Mouse (Mus musculus): ENCODE measurements around the gene Myoz2. TPM values are rescaled to one million over a fixed set of nuclear protein-coding genes. Genes with fewer than 3 reads are reported as not detected.

The Myoz2 gene
- polyA plus RNA-seq, 1 experiment from 2014 or later, result 0.62 TPM

DNA sequence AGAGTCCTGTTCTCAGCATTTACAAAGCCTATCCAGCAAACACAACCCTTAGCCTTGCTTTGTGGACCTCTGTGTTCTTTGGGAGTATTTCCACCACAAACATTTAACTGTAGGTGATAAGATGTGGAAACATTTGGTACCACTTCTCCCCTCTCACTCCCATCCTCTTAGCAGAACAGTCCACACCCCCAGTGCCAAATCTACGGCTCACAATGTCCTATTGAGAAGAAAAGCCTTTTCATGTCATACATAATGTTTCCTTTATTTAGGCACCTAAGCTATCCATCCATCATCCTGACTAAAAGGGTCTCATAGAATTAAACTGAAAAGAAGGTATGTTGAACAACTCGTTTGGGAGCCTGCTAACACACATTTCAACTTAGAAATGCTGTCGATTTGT, 9.2 kb downstream of the Myoz2 start:
- no peaks in the 10 kb centered on the region for H3K27me3 ChIP-seq (ENCODE audit: control insufficient read depth, insufficient read depth, low read length)
- no peak overlapping the region for H3K9ac ChIP-seq (ENCODE audit: low read depth, low read length)
- H3K4me3 ChIP-seq (ENCODE audit: low read depth, low read length), result no peak overlapping the region
- H3K4me2 ChIP-seq (replicated peaks; ENCODE audit: low read depth, low read length), result no peak overlapping the region
- no peaks in the 10 kb centered on the region for H3K4me1 ChIP-seq (replicated peaks; ENCODE audit: control insufficient read depth, insufficient read depth, low read length)
- ATAC-seq (ENCODE audit: low FRiP score), result no peak
- no peaks in the 10 kb centered on the region for H3K9me3 ChIP-seq (ENCODE audit: control insufficient read depth, low read length)
- H3K36me3 ChIP-seq (ENCODE audit: control insufficient read depth, insufficient read depth, low read length), result no peaks in the 10 kb centered on the region
- DNase-seq (ENCODE audit: low spot score), result no peak
- no peak overlapping the region for H3K27ac ChIP-seq (ENCODE audit: low read depth, low read length)
- WGBS, result 49% methylated on average over 3 of the region's 3 CpGs

GRCm38 (mm10) chr3:123024496-123025234, 10.2 kb downstream of the Myoz2 start:
- Histone ChIP-seq H3K27ac (ENCODE audit: low read depth, low read length) (no peak overlapping the region), H3K4me1 (replicated peaks; ENCODE audit: control insufficient read depth, insufficient read depth, low read length) (no peaks in the 10 kb centered on the region), H3K9me3 (ENCODE audit: control insufficient read depth, low read length) (no peaks in the 10 kb centered on the region), H3K27me3 (ENCODE audit: control insufficient read depth, insufficient read depth, low read length) (no peaks in the 10 kb centered on the region), H3K9ac (ENCODE audit: low read depth, low read length) (no peak overlapping the region), H3K36me3 (ENCODE audit: control insufficient read depth, insufficient read depth, low read length) (no peaks in the 10 kb centered on the region), H3K4me2 (replicated peaks; ENCODE audit: low read depth, low read length) (no peak overlapping the region), H3K4me3 (ENCODE audit: low read depth, low read length) (no peak overlapping the region)
- no peak for ATAC-seq (ENCODE audit: low FRiP score)
- no peak for DNase-seq (ENCODE audit: low spot score)
- 87% methylated on average over 9 of the region's 9 CpGs for WGBS

DNA sequence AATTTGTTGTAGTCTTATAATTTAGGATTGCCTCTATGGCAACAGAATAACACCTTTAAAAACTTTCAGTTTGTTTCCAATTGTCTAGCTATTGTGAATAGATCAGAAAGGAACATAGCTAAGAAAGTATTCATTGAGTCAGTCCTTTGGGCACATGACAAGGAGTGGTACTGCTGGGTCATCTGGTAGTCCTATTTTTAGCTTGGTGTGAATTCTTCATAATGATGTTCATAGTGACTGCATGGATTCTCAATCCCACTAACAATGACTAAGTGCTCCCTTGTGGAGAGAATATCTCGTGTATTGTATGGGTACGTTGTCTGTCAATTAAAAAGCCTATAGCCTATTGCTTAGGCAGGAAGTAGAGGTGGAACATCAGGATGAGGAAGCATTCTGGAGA, 16.0 kb downstream of the Myoz2 start:
- no peaks in the 10 kb centered on the region for H3K27me3 ChIP-seq (ENCODE audit: control insufficient read depth, insufficient read depth, low read length)

GRCm38 (mm10) chr3:123013476-123013875, 21.3 kb downstream of the Myoz2 start:
- Histone ChIP-seq H3K27ac (ENCODE audit: low read depth, low read length) (no peak overlapping the region), H3K27me3 (ENCODE audit: control insufficient read depth, insufficient read depth, low read length) (no peaks in the 10 kb centered on the region), H3K4me1 (replicated peaks; ENCODE audit: control insufficient read depth, insufficient read depth, low read length) (no peaks in the 10 kb centered on the region), H3K36me3 (ENCODE audit: control insufficient read depth, insufficient read depth, low read length) (no peaks in the 10 kb centered on the region), H3K4me3 (ENCODE audit: low read depth, low read length) (no peak overlapping the region), H3K4me2 (replicated peaks; ENCODE audit: low read depth, low read length) (no peak overlapping the region), H3K9me3 (ENCODE audit: control insufficient read depth, low read length) (no peaks in the 10 kb centered on the region), H3K9ac (ENCODE audit: low read depth, low read length) (no peak overlapping the region)
- no peak for ATAC-seq (ENCODE audit: low FRiP score)
- whole genome bisulfite sequencing, result 93% methylated on average over 14 of the region's 14 CpGs
- DNase-seq (ENCODE audit: low spot score), result no peak

More for the DNA sequence above, 16.0 kb downstream of the Myoz2 start:
- Histone ChIP-seq H3K4me1 (replicated peaks; ENCODE audit: control insufficient read depth, insufficient read depth, low read length) (no peaks in the 10 kb centered on the region), H3K9me3 (ENCODE audit: control insufficient read depth, low read length) (no peaks in the 10 kb centered on the region), H3K4me3 (ENCODE audit: low read depth, low read length) (no peak overlapping the region), H3K27ac (ENCODE audit: low read depth, low read length) (no peak overlapping the region), H3K36me3 (ENCODE audit: control insufficient read depth, insufficient read depth, low read length) (no peaks in the 10 kb centered on the region), H3K9ac (ENCODE audit: low read depth, low read length) (no peak overlapping the region), H3K4me2 (replicated peaks; ENCODE audit: low read depth, low read length) (no peak overlapping the region)
- ATAC-seq (ENCODE audit: low FRiP score) (no peak), DNase-seq (ENCODE audit: low spot score) (no peak)
- 91% methylated on average over 2 of the region's 2 CpGs for WGBS

DNA sequence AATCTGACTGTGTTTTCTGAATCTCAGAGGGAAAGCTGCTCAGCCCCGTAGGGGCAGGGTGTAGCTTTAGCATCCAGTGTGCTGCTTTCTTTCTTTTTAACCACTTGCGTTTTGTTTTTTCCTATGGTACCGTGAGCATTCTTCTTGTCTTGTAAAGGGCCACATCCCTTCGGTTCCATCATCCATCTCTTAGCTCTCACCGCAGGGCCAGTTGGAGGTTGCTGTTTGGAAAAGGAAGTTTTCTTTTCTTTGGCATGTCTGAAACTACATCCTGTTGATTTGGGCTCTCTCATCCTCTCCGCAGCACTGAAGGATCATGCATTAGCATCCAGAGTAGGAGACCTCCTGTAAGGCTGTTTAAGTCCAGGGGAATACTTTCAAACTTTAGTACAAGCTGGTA, 25.4 kb downstream of the Myoz2 start:
- WGBS, result 47% methylated on average over 6 of the region's 6 CpGs
- Histone ChIP-seq H3K4me3 (ENCODE audit: low read depth, low read length) (no peak overlapping the region), H3K27ac (ENCODE audit: low read depth, low read length) (no peak overlapping the region), H3K27me3 (ENCODE audit: control insufficient read depth, insufficient read depth, low read length) (no peaks in the 10 kb centered on the region), H3K9me3 (ENCODE audit: control insufficient read depth, low read length) (no peaks in the 10 kb centered on the region), H3K9ac (ENCODE audit: low read depth, low read length) (no peak overlapping the region), H3K4me1 (replicated peaks; ENCODE audit: control insufficient read depth, insufficient read depth, low read length) (no peaks in the 10 kb centered on the region), H3K36me3 (ENCODE audit: control insufficient read depth, insufficient read depth, low read length) (no peaks in the 10 kb centered on the region), H3K4me2 (replicated peaks; ENCODE audit: low read depth, low read length) (no peak overlapping the region)
- ATAC-seq (ENCODE audit: low FRiP score) (no peak), DNase-seq (ENCODE audit: low spot score) (no peak)

- no peaks in the 10 kb centered on the region for H3K36me3 ChIP-seq (ENCODE audit: control insufficient read depth, insufficient read depth, low read length)
- no peak overlapping the region for H3K9ac ChIP-seq (ENCODE audit: low read depth, low read length)
- ATAC-seq (ENCODE audit: low FRiP score) (no peak), DNase-seq (ENCODE audit: low spot score) (no peak)
- no peaks in the 10 kb centered on the region for H3K27me3 ChIP-seq (ENCODE audit: control insufficient read depth, insufficient read depth, low read length)
- H3K4me2 ChIP-seq (replicated peaks; ENCODE audit: low read depth, low read length), result no peak overlapping the region
- 87% methylated on average over 10 of the region's 10 CpGs for WGBS
- H3K4me3 ChIP-seq (ENCODE audit: low read depth, low read length), result no peak overlapping the region
- no peaks in the 10 kb centered on the region for H3K9me3 ChIP-seq (ENCODE audit: control insufficient read depth, low read length)
- no peak overlapping the region for H3K27ac ChIP-seq (ENCODE audit: low read depth, low read length)
- no peaks in the 10 kb centered on the region for H3K4me1 ChIP-seq (replicated peaks; ENCODE audit: control insufficient read depth, insufficient read depth, low read length)
These were observed 27.4 kb downstream of the Myoz2 start for GRCm38 (mm10) chr3:123007386-123007785.

GRCm38 (mm10) chr3:123001053-123001452, 33.8 kb downstream of the Myoz2 start:
- no peaks in the 10 kb centered on the region for H3K36me3 ChIP-seq (ENCODE audit: control insufficient read depth, insufficient read depth, low read length)
- no peak overlapping the region for H3K27ac ChIP-seq (ENCODE audit: low read depth, low read length)
- no peak overlapping the region for H3K9ac ChIP-seq (ENCODE audit: low read depth, low read length)
- H3K4me3 ChIP-seq (ENCODE audit: low read depth, low read length), result no peak overlapping the region
- ATAC-seq (ENCODE audit: low FRiP score) (no peak), DNase-seq (ENCODE audit: low spot score) (no peak)
- no peak overlapping the region for H3K4me2 ChIP-seq (replicated peaks; ENCODE audit: low read depth, low read length)
- 65% methylated on average over 3 of the region's 3 CpGs for WGBS
- no peaks in the 10 kb centered on the region for H3K4me1 ChIP-seq (replicated peaks; ENCODE audit: control insufficient read depth, insufficient read depth, low read length)
- no peaks in the 10 kb centered on the region for H3K9me3 ChIP-seq (ENCODE audit: control insufficient read depth, low read length)
- H3K27me3 ChIP-seq (ENCODE audit: control insufficient read depth, insufficient read depth, low read length), result no peaks in the 10 kb centered on the region

DNA sequence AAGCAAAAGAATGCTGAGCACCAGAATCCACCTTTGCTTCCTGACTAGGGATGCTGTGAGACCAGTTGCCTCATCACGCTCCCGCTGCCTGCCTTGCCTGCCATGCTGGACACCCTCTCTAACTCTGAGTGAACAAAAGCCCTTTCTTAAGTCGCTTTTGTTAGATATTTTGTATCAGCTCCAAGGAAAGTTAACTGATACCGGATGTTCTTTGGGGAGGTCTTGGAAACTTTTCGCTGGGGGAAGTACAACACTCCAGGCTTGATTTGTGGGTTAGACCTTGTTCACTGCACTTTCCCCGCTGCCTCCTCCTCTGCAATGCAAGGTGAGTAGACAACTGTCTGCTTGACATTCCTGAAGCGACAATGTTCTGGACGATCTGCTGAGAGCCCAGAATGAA, 36.3 kb downstream of the Myoz2 start:
- H3K27me3 ChIP-seq (ENCODE audit: control insufficient read depth, insufficient read depth, low read length), result no peaks in the 10 kb centered on the region
- H3K36me3 ChIP-seq (ENCODE audit: control insufficient read depth, insufficient read depth, low read length), result no peaks in the 10 kb centered on the region
- H3K4me1 ChIP-seq (replicated peaks; ENCODE audit: control insufficient read depth, insufficient read depth, low read length), result no peaks in the 10 kb centered on the region
- no peaks in the 10 kb centered on the region for H3K9me3 ChIP-seq (ENCODE audit: control insufficient read depth, low read length)
- no peak overlapping the region for H3K27ac ChIP-seq (ENCODE audit: low read depth, low read length)
- WGBS, result 76% methylated on average over 8 of the region's 8 CpGs
- no peak for ATAC-seq (ENCODE audit: low FRiP score)
- no peak for DNase-seq (ENCODE audit: low spot score)
- no peak overlapping the region for H3K4me2 ChIP-seq (replicated peaks; ENCODE audit: low read depth, low read length)
- H3K4me3 ChIP-seq (ENCODE audit: low read depth, low read length), result no peak overlapping the region
- no peak overlapping the region for H3K9ac ChIP-seq (ENCODE audit: low read depth, low read length)

DNA sequence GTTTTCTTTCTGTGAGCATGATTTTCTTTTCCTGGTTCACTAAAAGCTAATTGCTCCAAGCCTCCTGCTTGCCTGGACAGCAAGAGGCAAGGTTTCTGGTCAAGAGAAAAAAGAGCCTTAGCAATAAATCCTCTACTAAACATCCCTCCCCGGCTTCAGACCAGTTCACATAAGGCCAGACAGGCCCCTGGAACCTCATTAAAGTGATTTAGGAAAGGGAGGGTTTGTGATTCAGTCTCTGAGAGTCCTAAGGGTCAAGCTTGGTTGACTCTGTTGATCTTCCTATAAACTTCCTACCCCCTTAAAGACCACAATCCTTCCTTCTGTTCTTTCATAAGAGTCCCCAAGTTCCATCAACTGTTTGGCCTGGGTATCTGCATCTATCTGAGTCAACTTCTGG, 37.8 kb downstream of the Myoz2 start:
- Histone ChIP-seq H3K27ac (ENCODE audit: low read depth, low read length) (no peak overlapping the region), H3K4me2 (replicated peaks; ENCODE audit: low read depth, low read length) (no peak overlapping the region), H3K4me1 (replicated peaks; ENCODE audit: control insufficient read depth, insufficient read depth, low read length) (no peaks in the 10 kb centered on the region), H3K36me3 (ENCODE audit: control insufficient read depth, insufficient read depth, low read length) (no peaks in the 10 kb centered on the region), H3K4me3 (ENCODE audit: low read depth, low read length) (no peak overlapping the region), H3K27me3 (ENCODE audit: control insufficient read depth, insufficient read depth, low read length) (no peaks in the 10 kb centered on the region), H3K9me3 (ENCODE audit: control insufficient read depth, low read length) (no peaks in the 10 kb centered on the region), H3K9ac (ENCODE audit: low read depth, low read length) (no peak overlapping the region)
- 75% methylated on average over 1 of the region's 1 CpGs for WGBS
- no peak for DNase-seq (ENCODE audit: low spot score)
- no peak for ATAC-seq (ENCODE audit: low FRiP score)

Data from hindbrain, embryonic 11.5 days (tissue).